8 mouse cellular contexts compared by ENCODE assay signal in the genomic region with DNA sequence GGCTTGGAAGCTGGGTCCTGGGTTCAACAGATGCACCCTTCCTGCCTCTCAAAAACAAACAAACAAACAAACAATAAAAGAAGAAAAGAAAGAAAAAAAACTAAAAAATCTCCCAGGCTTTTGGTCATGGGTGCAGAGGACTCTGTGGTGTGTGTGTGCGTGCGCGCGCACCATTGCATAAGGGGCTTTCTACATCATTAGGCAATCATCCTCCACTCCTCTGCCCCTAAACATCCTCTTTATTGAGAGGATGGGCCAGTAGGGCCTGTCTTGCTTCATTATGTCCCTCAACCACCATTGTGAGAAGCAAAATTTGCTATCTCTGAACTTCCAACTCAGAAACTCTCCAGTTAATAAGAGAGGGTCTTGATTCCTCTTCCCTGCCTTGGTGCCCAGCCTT. TPM values are rescaled to one million over a fixed set of nuclear protein-coding genes. Genes with fewer than 3 reads are reported as not detected.
A peak's percentile ranks its signal among the peaks of the same experiment; 100 is the strongest.
DNase-seq lines count a peak whose midpoint lies in the region; ATAC-seq and TF ChIP-seq lines count a peak whose summit lies in the region.

No protein-coding gene starts in this region.

- H3K4me2 ChIP-seq in neural tube, embryonic 11.5 days (ENCODE audit: low read depth): no peak overlapping the region; the same call in 1 of the 2 replicates
- H3K4me2 ChIP-seq in hindbrain, embryonic 12.5 days (replicated peaks): peak overlapping the region; percentile 85
- H3K4me2 ChIP-seq in stomach, postnatal 0 days (replicated peaks; ENCODE audit: low read depth): peak overlapping the region; percentile 87

- H3K27me3 ChIP-seq in neural tube, embryonic 11.5 days (ENCODE audit: control insufficient read depth, insufficient read depth, low read length): no peaks in the 10 kb centered on the region; the same call in 1 of the 2 replicates
- peaks cover 16% of the 10 kb centered on the region; the same call in 1 of the 2 replicates for H3K27me3 ChIP-seq in hindbrain, embryonic 12.5 days
- H3K27me3 ChIP-seq in stomach, postnatal 0 days (ENCODE audit: control insufficient read depth, insufficient read depth, low read length): no peaks in the 10 kb centered on the region

- WGBS in neural tube, embryonic 11.5 days: 67% methylated on average over 4 of the region's 4 CpGs
- WGBS in hindbrain, embryonic 12.5 days: 55% methylated on average over 4 of the region's 4 CpGs
- 86% methylated on average over 4 of the region's 4 CpGs for WGBS in stomach, postnatal 0 days

- ATAC-seq in neural tube, embryonic 11.5 days (ENCODE audit: insufficient read depth, low FRiP score, low TSS enrichment): no peak
- no peak for ATAC-seq in hindbrain, embryonic 12.5 days (ENCODE audit: low FRiP score)
- no peak for ATAC-seq in stomach, postnatal 0 days (ENCODE audit: low FRiP score, low TSS enrichment)

- H3K27ac ChIP-seq in neural tube, embryonic 11.5 days (ENCODE audit: low read depth, low read length): no peak overlapping the region
- no peak overlapping the region for H3K27ac ChIP-seq in hindbrain, embryonic 12.5 days
- H3K27ac ChIP-seq in stomach, postnatal 0 days (replicated peaks): peak overlapping the region; percentile 90; the same call in 1 of the 2 replicates

- H3K9me3 ChIP-seq in neural tube, embryonic 11.5 days (ENCODE audit: control insufficient read depth, low read length): no peaks in the 10 kb centered on the region
- no peaks in the 10 kb centered on the region for H3K9me3 ChIP-seq in hindbrain, embryonic 12.5 days (replicated peaks)
- H3K9me3 ChIP-seq in stomach, postnatal 0 days (ENCODE audit: control insufficient read depth, low read length): no peaks in the 10 kb centered on the region

- no peak for TF ChIP-seq EP300 in stomach, postnatal 0 days (optimal IDR thresholded peaks at IDR 0.05)

- peaks cover 3% of the 10 kb centered on the region for H3K4me1 ChIP-seq in neural tube, embryonic 11.5 days (ENCODE audit: control insufficient read depth, insufficient read depth, low read length)
- H3K4me1 ChIP-seq in hindbrain, embryonic 12.5 days: peaks cover 34% of the 10 kb centered on the region
- H3K4me1 ChIP-seq in stomach, postnatal 0 days (replicated peaks; ENCODE audit: control insufficient read depth, insufficient read depth): no peaks in the 10 kb centered on the region

- TF ChIP-seq CTCF in stomach, postnatal 0 days (IDR thresholded peaks at IDR 0.05; ENCODE audit: low read depth): no peak

- H3K36me3 ChIP-seq in neural tube, embryonic 11.5 days (ENCODE audit: control insufficient read depth, insufficient read depth, low read length): no peaks in the 10 kb centered on the region
- no peaks in the 10 kb centered on the region for H3K36me3 ChIP-seq in hindbrain, embryonic 12.5 days
- no peaks in the 10 kb centered on the region for H3K36me3 ChIP-seq in stomach, postnatal 0 days (ENCODE audit: control insufficient read depth, insufficient read depth, low read length)

- peak; percentile 40 for DNase-seq in neural tube, embryonic 11.5 days (ENCODE audit: low spot score)
- DNase-seq in neural tube, embryonic 10.5 days (ENCODE audit: extremely low spot score, low spot score): no peak
- peak; percentile 47 to 51 for DNase-seq in lung, postnatal 4 days
- DNase-seq in stomach, postnatal 0 days (ENCODE audit: low spot score): no peak
- DNase-seq in layer of hippocampus, adult 11-12 months (ENCODE audit: low spot score): no peak
- DNase-seq in thymus, postnatal 4 days: no peak
- no peak for DNase-seq in cerebellum, postnatal 36 days

- H3K9ac ChIP-seq in neural tube, embryonic 11.5 days (ENCODE audit: low read length): no peak overlapping the region; the same call in 1 of the 2 replicates
- peak overlapping the region; percentile 87; the same call in 1 of the 2 replicates for H3K9ac ChIP-seq in hindbrain, embryonic 12.5 days
- H3K9ac ChIP-seq in stomach, postnatal 0 days (ENCODE audit: low read length): peak overlapping the region; percentile 82

- no peak overlapping the region for H3K4me3 ChIP-seq in neural tube, embryonic 11.5 days (ENCODE audit: low read depth, low read length)
- H3K4me3 ChIP-seq in hindbrain, embryonic 12.5 days: peak overlapping the region; percentile 69; the same call in 1 of the 2 replicates
- no peak overlapping the region for H3K4me3 ChIP-seq in stomach, postnatal 0 days (ENCODE audit: low read depth, low read length)

RNA-seq across cellular contexts. Expression of gene Sirpa, which starts 0.7 kb away (rescaled TPM):
- polyA plus RNA-seq in neural tube, embryonic 11.5 days (2014; fragmentation: Nextera tagmentation; extraction: Ambion mirVana): 18.9 TPM in 2 replicates
- 27.5 and 29.2 TPM in 2 replicates for polyA plus RNA-seq in hindbrain, embryonic 12.5 days (2016; fragmentation: Nextera tagmentation; extraction: Ambion mirVana)
- 13.2 and 14.7 TPM in 2 replicates for polyA plus RNA-seq in stomach, postnatal 0 days (2015; fragmentation: Nextera tagmentation; extraction: Ambion mirVana)

RNA-seq across cellular contexts. Expression of gene F830045P16Rik, which starts 55.5 kb away (rescaled TPM):
- polyA plus RNA-seq in neural tube, embryonic 11.5 days (2014; fragmentation: Nextera tagmentation; extraction: Ambion mirVana): not detected in 2 replicates
- 0.10 TPM in 1 of 2 replicates, not detected in the other for polyA plus RNA-seq in hindbrain, embryonic 12.5 days (2016; fragmentation: Nextera tagmentation; extraction: Ambion mirVana)
- 0.05 TPM in 1 of 2 replicates, not detected in the other for polyA plus RNA-seq in stomach, postnatal 0 days (2015; fragmentation: Nextera tagmentation; extraction: Ambion mirVana)

Comparison
In these comparisons a context has a peak if more than half of its experiments do, and no peak if none do; other contexts are left out.
1. DNase-seq: peak in neural tube, embryonic 11.5 days (single experiment) and lung, postnatal 4 days (2 of 2); none in neural tube, embryonic 10.5 days (single experiment), stomach, postnatal 0 days (single experiment), layer of hippocampus, adult 11-12 months (single experiment), thymus, postnatal 4 days (single experiment) and cerebellum, postnatal 36 days (0 of 2).